Mouse (Mus musculus) heart, embryonic 11.5 days (tissue): ENCODE results near the gene Ovol2. TPM values are rescaled to one million over a fixed set of nuclear protein-coding genes. Genes with fewer than 3 reads are reported as not detected.
A peak's percentile ranks its signal among the peaks of the same experiment; 100 is the strongest.

Source experiments
- ATAC-seq: fragments of 200-750 bp; cut with Nextera tagmentation; replicated peaks from 2 replicates; pipeline ENCODE4 v1.8.0; 2017; ENCODE audit warnings: moderate library complexity; ENCODE audit not compliant: insufficient number of reproducible peaks, low FRiP score, low TSS enrichment
- H3K27ac ChIP-seq: fragments of 300-500 bp; sonication (generic); 2 replicates; pipeline ENCODE4 v1.5.1; 2014; ENCODE audit warnings: mild to moderate bottlenecking, low read depth, low read length
- H3K27me3 ChIP-seq: fragments of 300-500 bp; sonication (generic); 2 replicates; pipeline ENCODE4 v1.6.1; 2014; ENCODE audit warnings: mild to moderate bottlenecking, low read length, mixed read lengths; ENCODE audit not compliant: control insufficient read depth, insufficient read depth
- H3K36me3 ChIP-seq: fragments of 300-500 bp; sonication (generic); 2 replicates; pipeline ENCODE4 v1.6.1; 2014; ENCODE audit warnings: mild to moderate bottlenecking, low read length, moderate library complexity, mixed read lengths; ENCODE audit not compliant: control insufficient read depth, insufficient read depth
- H3K4me1 ChIP-seq: fragments of 300-500 bp; sonication (generic); 2 replicates; pipeline ENCODE4 v1.6.1; 2014; ENCODE audit warnings: low read length; ENCODE audit not compliant: control insufficient read depth, insufficient read depth
- H3K4me2 ChIP-seq: fragments of 300-500 bp; sonication (generic); 2 replicates; pipeline ENCODE4 v1.6.1; 2014; ENCODE audit warnings: mild to moderate bottlenecking, moderate library complexity
- H3K4me3 ChIP-seq: fragments of 300-500 bp; sonication (generic); 2 replicates; pipeline ENCODE4 v1.5.1; 2014; ENCODE audit warnings: low read depth, low read length
- H3K9ac ChIP-seq: fragments of 300-500 bp; sonication (generic); 2 replicates; pipeline ENCODE4 v1.6.1; 2014; ENCODE audit warnings: mild to moderate bottlenecking, low read depth, low read length, moderate library complexity
- H3K9me3 ChIP-seq: fragments of 300-500 bp; sonication (generic); replicated peaks from 2 replicates; pipeline ENCODE4 v1.6.1; 2016; ENCODE audit warnings: low read length; ENCODE audit not compliant: control insufficient read depth
- WGBS: fragments of 180-500 bp; shearing (Covaris S2); extraction: QIAGEN DNeasy Blood & Tissue Kit; methylation state at CpG from one replicate; pipeline ENCODE4 v1.1.7; 2014; ENCODE audit not compliant: insufficient replicate concordance; 5-methylcytosine and 5-hydroxymethylcytosine counted together
- polyA plus RNA-seq: library from polyadenylated mRNA; unstranded; fragments of >200 nt; fragmentation: Nextera tagmentation; extraction: Ambion mirVana; gene quantifications from 2 replicates; pipeline ENCODE4 v1.2.1, GENCODE M21; 2014

Ovol2 gene
- 0.10 TPM in 1 of 2 replicates, not detected in the other for polyA plus RNA-seq

DNA sequence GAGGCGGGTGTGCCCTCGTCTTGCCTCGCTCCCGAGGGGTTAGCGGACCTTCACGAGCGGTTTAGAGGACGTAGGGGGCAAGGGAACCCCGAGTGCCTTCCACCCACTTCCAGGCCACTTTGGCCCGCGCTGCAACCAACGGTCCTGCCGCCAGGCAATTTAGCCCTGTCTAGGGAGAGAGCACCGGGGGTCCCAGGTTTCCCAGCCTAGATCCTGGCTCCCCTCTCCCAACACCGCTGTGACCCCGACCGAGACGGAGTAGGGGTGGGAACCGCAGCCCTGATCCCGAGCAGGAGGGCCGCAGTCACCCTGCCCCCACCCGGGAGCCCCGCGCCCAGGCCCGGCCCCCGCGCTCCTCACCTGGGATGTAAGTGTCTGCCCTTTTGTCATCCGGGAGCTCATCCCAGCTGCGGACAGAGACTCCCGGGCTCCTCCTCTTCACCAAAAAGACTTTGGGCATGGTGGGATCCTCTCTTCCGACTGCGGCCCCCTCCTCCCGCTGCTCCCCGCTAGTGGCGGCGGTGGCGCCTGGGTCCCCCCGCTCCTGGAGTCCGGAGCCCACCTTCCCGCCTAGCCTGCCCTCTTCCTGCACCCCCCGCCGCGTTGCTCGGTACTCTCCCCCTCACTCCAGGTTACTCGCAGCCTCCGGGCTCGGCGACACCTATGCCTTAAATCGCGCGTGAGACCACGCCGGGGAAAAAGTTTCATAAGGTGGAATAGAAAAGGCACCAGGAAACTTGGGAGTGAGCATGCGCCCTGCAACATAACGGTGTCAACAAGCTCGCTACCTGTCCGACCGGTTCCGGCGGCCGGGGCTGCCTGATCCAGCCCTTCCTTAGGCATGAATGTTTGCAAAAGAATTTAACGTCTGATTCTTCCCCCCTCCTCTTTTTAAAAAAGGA is at the start of gene Ovol2:
TSS of gene Ovol2 (minus strand) at position 746 of the 902 bp plus-strand sequence.
- H3K9ac ChIP-seq: peak within 1 kb of the TSS; percentile 54; the same call in 1 of the 2 replicates
- peaks cover 71% of the 10 kb centered on the region for H3K27me3 ChIP-seq
- no peak within 1 kb of the TSS for H3K27ac ChIP-seq
- no peaks in the 10 kb centered on the region for H3K9me3 ChIP-seq
- H3K4me3 ChIP-seq: peak within 1 kb of the TSS; percentile 55
- ATAC-seq: peak; percentile 51; the same call in 1 of the 2 replicates
- H3K36me3 ChIP-seq: no peaks in the 10 kb centered on the region
- under 1% methylated on average over 62 of the region's 62 CpGs for WGBS
- peaks cover 14% of the 10 kb centered on the region for H3K4me1 ChIP-seq
- H3K4me2 ChIP-seq: peak within 1 kb of the TSS; percentile 97

DNA sequence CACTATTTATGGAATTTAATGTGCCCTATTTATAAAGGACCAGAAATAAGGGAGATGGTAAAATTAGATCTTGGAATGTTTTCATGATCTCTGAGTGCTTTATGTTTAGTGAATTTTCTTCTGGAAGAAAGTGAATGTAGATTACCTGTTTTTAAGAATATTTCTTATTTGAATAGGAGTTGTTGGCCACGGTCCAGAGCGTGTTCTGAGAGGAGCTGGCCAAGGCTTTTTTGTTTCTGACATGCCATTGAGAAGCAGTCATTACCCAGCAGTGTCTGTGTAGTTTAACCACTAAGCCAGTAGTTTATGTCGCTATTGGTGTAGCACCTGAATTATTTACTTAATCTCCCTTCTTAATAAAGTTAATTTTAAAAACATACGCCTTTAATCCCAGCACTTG is 49.8 kb upstream of the Ovol2 start:
- no peak for ATAC-seq
- Histone ChIP-seq H3K9me3 (no peaks in the 10 kb centered on the region), H3K27me3 (no peaks in the 10 kb centered on the region), H3K36me3 (peaks cover 27% of the 10 kb centered on the region), H3K9ac (no peak overlapping the region), H3K4me1 (no peaks in the 10 kb centered on the region), H3K4me2 (no peak overlapping the region), H3K4me3 (no peak overlapping the region), H3K27ac (no peak overlapping the region)
- WGBS: 92% methylated on average over 4 of the region's 4 CpGs

GRCm38 (mm10) chr2:144381293-144381692 is 49.3 kb upstream of the Ovol2 start:
- Histone ChIP-seq H3K27ac (no peak overlapping the region), H3K36me3 (peaks cover 29% of the 10 kb centered on the region)

GRCm38 (mm10) chr2:144375063-144375703 is 43.2 kb upstream of the Ovol2 start:
- 82% methylated on average over 10 of the region's 10 CpGs for WGBS
- ATAC-seq: no peak
- Histone ChIP-seq H3K27ac (no peak overlapping the region), H3K4me1 (peaks cover 3% of the 10 kb centered on the region; the same call in 1 of the 2 replicates), H3K4me2 (no peak overlapping the region), H3K4me3 (no peak overlapping the region), H3K36me3 (peaks cover 36% of the 10 kb centered on the region; the same call in 1 of the 2 replicates), H3K9ac (no peak overlapping the region), H3K9me3 (no peaks in the 10 kb centered on the region), H3K27me3 (no peaks in the 10 kb centered on the region)

More at GRCm38 (mm10) chr2:144381293-144381692, 49.3 kb upstream of the Ovol2 start:
- ATAC-seq: no peak
- Histone ChIP-seq H3K9ac (no peak overlapping the region), H3K9me3 (no peaks in the 10 kb centered on the region), H3K4me3 (no peak overlapping the region), H3K4me2 (no peak overlapping the region), H3K27me3 (no peaks in the 10 kb centered on the region), H3K4me1 (no peaks in the 10 kb centered on the region)
- WGBS: 89% methylated on average over 3 of the region's 3 CpGs

DNA sequence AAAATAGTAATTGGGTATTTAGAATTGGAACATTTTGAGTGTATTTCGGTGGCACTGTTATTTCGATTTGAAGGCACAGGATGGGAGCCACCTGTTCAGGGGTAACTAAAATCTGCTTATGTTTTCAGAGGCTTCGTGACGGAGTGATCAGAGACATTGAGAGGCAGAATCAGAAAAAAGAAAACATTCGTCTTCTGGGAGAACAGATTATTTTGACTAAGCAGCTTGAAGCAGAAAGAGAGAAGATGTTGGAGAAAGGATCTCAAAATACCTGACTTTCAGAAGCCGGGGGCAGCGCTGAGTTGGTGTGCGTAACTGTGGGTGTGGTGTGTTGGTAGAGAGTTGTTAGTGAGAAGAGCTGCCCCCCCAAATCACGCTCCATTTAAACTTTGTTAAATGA is 41.1 kb upstream of the Ovol2 start:
- no peak overlapping the region for H3K27ac ChIP-seq
- no peaks in the 10 kb centered on the region for H3K9me3 ChIP-seq
- no peak overlapping the region for H3K4me3 ChIP-seq
- peaks cover 23% of the 10 kb centered on the region; the same call in 1 of the 2 replicates for H3K36me3 ChIP-seq
- no peak overlapping the region for H3K4me2 ChIP-seq
- no peaks in the 10 kb centered on the region for H3K27me3 ChIP-seq
- H3K9ac ChIP-seq: no peak overlapping the region
- no peak for ATAC-seq
- 89% methylated on average over 9 of the region's 9 CpGs for WGBS
- peaks cover 3% of the 10 kb centered on the region; the same call in 1 of the 2 replicates for H3K4me1 ChIP-seq

DNA sequence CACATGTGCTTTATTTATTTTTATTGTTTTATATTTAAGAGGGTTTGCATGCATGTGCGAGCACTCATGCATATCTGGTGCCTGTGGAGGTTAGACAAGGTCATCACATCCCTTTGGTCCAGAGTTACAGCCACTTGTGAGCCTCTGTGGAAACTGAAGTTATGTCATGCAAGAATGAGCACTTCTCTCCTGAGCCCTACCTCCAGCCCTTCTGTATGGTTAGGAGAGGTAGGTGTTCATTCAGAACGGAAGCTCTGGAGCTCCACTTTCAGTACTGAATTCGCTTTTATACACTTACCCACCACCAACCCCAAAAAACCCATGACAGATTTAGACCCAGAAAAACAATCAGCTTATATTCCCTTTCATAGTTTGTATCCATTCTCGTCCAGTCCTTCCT is 39.6 kb upstream of the Ovol2 start:
- Histone ChIP-seq H3K9ac (no peak overlapping the region), H3K4me2 (no peak overlapping the region), H3K36me3 (peaks cover 20% of the 10 kb centered on the region; the same call in 1 of the 2 replicates), H3K27me3 (no peaks in the 10 kb centered on the region), H3K4me3 (no peak overlapping the region), H3K4me1 (peaks cover 3% of the 10 kb centered on the region; the same call in 1 of the 2 replicates), H3K27ac (no peak overlapping the region), H3K9me3 (no peaks in the 10 kb centered on the region)
- 81% methylated on average over 4 of the region's 4 CpGs for WGBS
- ATAC-seq: no peak

GRCm38 (mm10) chr2:144369511-144369910 is 37.6 kb upstream of the Ovol2 start:
- Histone ChIP-seq H3K4me1 (peaks cover 3% of the 10 kb centered on the region; the same call in 1 of the 2 replicates), H3K27me3 (no peaks in the 10 kb centered on the region), H3K4me3 (peak overlapping the region; percentile 88), H3K36me3 (0 out of 2 replicates have a peak, but pooled peaks cover 9% of the 10 kb centered on the region), H3K27ac (peak overlapping the region; percentile 93), H3K9ac (peak overlapping the region; percentile 95), H3K4me2 (peak overlapping the region; percentile 74), H3K9me3 (no peaks in the 10 kb centered on the region)
- 2% methylated on average over 12 of the region's 12 CpGs for WGBS
- no peak for ATAC-seq

GRCm38 (mm10) chr2:144369020-144369421 is 37.1 kb upstream of the Ovol2 start:
- Histone ChIP-seq H3K9ac (peak overlapping the region; percentile 95), H3K27me3 (no peaks in the 10 kb centered on the region), H3K4me2 (peak overlapping the region; percentile 74), H3K4me3 (peak overlapping the region; percentile 88), H3K4me1 (peaks cover 3% of the 10 kb centered on the region; the same call in 1 of the 2 replicates), H3K36me3 (0 out of 2 replicates have a peak, but pooled peaks cover 9% of the 10 kb centered on the region), H3K27ac (peak overlapping the region; percentile 93), H3K9me3 (no peaks in the 10 kb centered on the region)
- under 1% methylated on average over 42 of the region's 43 CpGs for WGBS
- ATAC-seq: peak; percentile 80
